Mouse (Mus musculus): ENCODE data around the gene Vwa3b. TPM values are rescaled to one million over a fixed set of nuclear protein-coding genes. Genes with fewer than 3 reads are reported as not detected.
A peak's percentile ranks its signal among the peaks of the same experiment; 100 is the strongest.

The Vwa3b gene
- total RNA-seq, 2 experiments from 2014 or later: 54.9 to 56.1 TPM

GRCm38 (mm10) chr1:37116574-37116973 lies 90.2 kb downstream of the Vwa3b start:
- DNase-seq: peak; percentile 76
- Histone ChIP-seq H3K27ac (peak overlapping the region; percentile 84), H3K4me3 (peak overlapping the region; percentile 57)
- TF ChIP-seq CTCF (IDR thresholded peaks at IDR 0.05): no peak
- intact Hi-C loops (cut with DNase I): loop anchor here (2.0 to 5.0 kb wide), 4 partner anchors 36 to 179 kb away; no protein-coding TSS in a partner anchor

GRCm38 (mm10) chr1:37117964-37118363 lies 91.6 kb downstream of the Vwa3b start:
- peak; percentile 35 for DNase-seq
- Histone ChIP-seq H3K4me3 (peak overlapping the region; percentile 57), H3K27ac (peak overlapping the region; percentile 84)
- TF ChIP-seq CTCF (IDR thresholded peaks at IDR 0.05): no peak
- intact Hi-C loops (cut with DNase I): loop anchor here (2.0 to 5.0 kb wide), 4 partner anchors 37 to 181 kb away; no protein-coding TSS in a partner anchor

GRCm38 (mm10) chr1:37122306-37122705 lies 95.9 kb downstream of the Vwa3b start:
- peak overlapping the region; percentile 82 for H3K27ac ChIP-seq
- peak; percentile 88 for DNase-seq
- H3K4me3 ChIP-seq: no peak overlapping the region
- intact Hi-C loops (cut with DNase I): loop anchor here (10.0 kb wide), 1 partner anchor 278 kb away; no protein-coding TSS in a partner anchor
- TF ChIP-seq CTCF (IDR thresholded peaks at IDR 0.05): no peak

GRCm38 (mm10) chr1:37122798-37123197 lies 96.4 kb downstream of the Vwa3b start:
- Histone ChIP-seq H3K4me3 (no peak overlapping the region), H3K27ac (peak overlapping the region; percentile 82)
- intact Hi-C loops (cut with DNase I): loop anchor here (10.0 kb wide), 1 partner anchor 278 kb away; no protein-coding TSS in a partner anchor
- no peak for TF ChIP-seq CTCF (IDR thresholded peaks at IDR 0.05)
- no peak for DNase-seq

GRCm38 (mm10) chr1:37124696-37125349 lies 98.4 kb downstream of the Vwa3b start:
- intact Hi-C loops (cut with DNase I): loop anchor here (10.0 kb wide), 1 partner anchor 280 kb away; no protein-coding TSS in a partner anchor

GRCm38 (mm10) chr1:37130012-37130570 lies 103.7 kb downstream of the Vwa3b start:
- H3K4me3 ChIP-seq: no peak overlapping the region
- DNase-seq: no peak
- no peak overlapping the region for H3K27ac ChIP-seq
- intact Hi-C loops (cut with DNase I): loop anchor here (5.0 kb wide), 1 partner anchor 348 kb away; no protein-coding TSS in a partner anchor
- no peak for TF ChIP-seq CTCF (IDR thresholded peaks at IDR 0.05)

More at GRCm38 (mm10) chr1:37124696-37125349, 98.4 kb downstream of the Vwa3b start:
- no peak for TF ChIP-seq CTCF (IDR thresholded peaks at IDR 0.05)
- peak overlapping the region; percentile 11; the same call in 1 of the 2 replicates for H3K4me3 ChIP-seq
- no peak for DNase-seq
- H3K27ac ChIP-seq: peak overlapping the region; percentile 70

- intact Hi-C loops (cut with DNase I): loop anchor here (5.0 kb wide), 1 partner anchor 349 kb away; no protein-coding TSS in a partner anchor
- TF ChIP-seq CTCF (IDR thresholded peaks at IDR 0.05): no peak
- DNase-seq: peak; percentile 23
- no peak overlapping the region for H3K27ac ChIP-seq
- H3K4me3 ChIP-seq: no peak overlapping the region
Measured at GRCm38 (mm10) chr1:37131146-37131545, 104.8 kb downstream of the Vwa3b start.

GRCm38 (mm10) chr1:37132433-37132832 lies 106.0 kb downstream of the Vwa3b start:
- H3K27ac ChIP-seq: no peak overlapping the region
- intact Hi-C loops (cut with DNase I): loop anchor here (5.0 kb wide), 1 partner anchor 350 kb away; no protein-coding TSS in a partner anchor
- TF ChIP-seq CTCF (IDR thresholded peaks at IDR 0.05): peak; percentile 25; the same call in 1 of the 2 replicates
- H3K4me3 ChIP-seq: no peak overlapping the region
- DNase-seq: no peak

GRCm38 (mm10) chr1:37145966-37146365 lies 119.6 kb downstream of the Vwa3b start:
- no peak overlapping the region for H3K4me3 ChIP-seq
- intact Hi-C loops (cut with DNase I): no loop called here
- TF ChIP-seq CTCF (IDR thresholded peaks at IDR 0.05): no peak
- no peak overlapping the region for H3K27ac ChIP-seq
- DNase-seq: no peak

- TF ChIP-seq CTCF (IDR thresholded peaks at IDR 0.05): no peak
- no peak overlapping the region for H3K4me3 ChIP-seq
- intact Hi-C loops (cut with DNase I): no loop called here
- no peak overlapping the region for H3K27ac ChIP-seq
- DNase-seq: no peak
Measured at GRCm38 (mm10) chr1:37149866-37150265, 123.5 kb downstream of the Vwa3b start.

GRCm38 (mm10) chr1:37151896-37152295 lies 125.5 kb downstream of the Vwa3b start:
- Histone ChIP-seq H3K4me3 (no peak overlapping the region), H3K27ac (no peak overlapping the region)
- peak; percentile 13; the same call in 1 of the 2 replicates for TF ChIP-seq CTCF (IDR thresholded peaks at IDR 0.05)
- DNase-seq: no peak
- intact Hi-C loops (cut with DNase I): no loop called here

GRCm38 (mm10) chr1:37166066-37166465 lies 139.7 kb downstream of the Vwa3b start:
- no peak overlapping the region for H3K27ac ChIP-seq
- TF ChIP-seq CTCF (IDR thresholded peaks at IDR 0.05): no peak
- no peak for DNase-seq
- H3K4me3 ChIP-seq: no peak overlapping the region
- intact Hi-C loops (cut with DNase I): no loop called here

GRCm38 (mm10) chr1:37167918-37168317 lies 141.5 kb downstream of the Vwa3b start:
- Histone ChIP-seq H3K27ac (no peak overlapping the region), H3K4me3 (no peak overlapping the region)
- intact Hi-C loops (cut with DNase I): no loop called here
- no peak for TF ChIP-seq CTCF (IDR thresholded peaks at IDR 0.05)
- DNase-seq: no peak
